24 mouse cellular contexts compared by ENCODE assay signal in the genomic region with DNA sequence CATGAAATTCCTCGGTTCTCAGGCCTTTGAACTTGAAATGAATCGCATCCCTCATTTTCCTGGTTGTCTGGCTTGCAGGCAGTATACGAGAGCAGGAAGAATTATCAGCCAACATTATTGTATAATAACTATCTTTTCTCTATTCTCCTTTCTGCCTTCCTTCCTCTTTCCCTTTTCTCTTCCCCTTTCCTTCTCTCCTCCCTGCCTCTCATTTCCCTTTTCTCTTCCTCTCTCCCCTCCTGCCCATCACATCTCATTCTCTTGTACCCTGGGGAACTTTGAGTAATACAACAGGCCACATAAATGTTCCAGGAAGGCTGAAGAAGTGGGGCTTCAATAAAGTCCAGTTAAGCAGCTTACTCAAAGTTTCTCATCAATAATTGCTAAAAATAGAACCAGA.
"Had no signal": no experiment of that assay in that cellular context is flagged by ENCODE, and none has a peak within 500 bp of the region (broad histone marks: within the 10 kb centered on the region; RNA-seq: fewer than 3 reads in every experiment).

No protein-coding gene starts in this region.

- ATAC-seq: hindbrain, embryonic 16.5 days; inflammation-experienced regulatory T-cells, adult 6 months; intestine, embryonic 15.5 days; intestine, postnatal 0 days; liver, embryonic 12.5 days had no signal

- H3K27ac ChIP-seq: heart, adult 2 months; heart, embryonic 13.5 days; heart, embryonic 15.5 days; hindbrain, embryonic 12.5 days; hindbrain, embryonic 14.5 days; intestine, embryonic 15.5 days; layer of hippocampus, adult 2 months; limb, embryonic 13.5 days; limb, embryonic 15.5 days; liver, embryonic 12.5 days; liver, embryonic 14.5 days had no signal

- H3K36me3 ChIP-seq: heart, embryonic 13.5 days; heart, embryonic 15.5 days; hindbrain, embryonic 12.5 days; intestine, embryonic 15.5 days; limb, embryonic 13.5 days; limb, embryonic 15.5 days; liver, embryonic 12.5 days had no signal

- H3K4me1 ChIP-seq: heart, embryonic 13.5 days; heart, embryonic 15.5 days; hindbrain, embryonic 12.5 days; intestine, embryonic 15.5 days; limb, embryonic 13.5 days; limb, embryonic 15.5 days; liver, embryonic 12.5 days had no signal

- H3K27me3 ChIP-seq: heart, embryonic 13.5 days; heart, embryonic 15.5 days; hindbrain, embryonic 12.5 days; intestine, embryonic 15.5 days; limb, embryonic 13.5 days; limb, embryonic 15.5 days; liver, embryonic 12.5 days had no signal

- DNase-seq: gastrocnemius, postnatal 25 days; heart, adult 11 months; heart, adult 2 months; heart, postnatal 14 days; heart, postnatal 36 days; kidney, adult 18-20 months; kidney, adult 8-10 months; kidney, postnatal 10 days; kidney, postnatal 25 days; kidney, postnatal 4 days; left cerebral cortex, postnatal 4 days had no signal

- H3K4me3 ChIP-seq: heart, adult 2 months; heart, embryonic 13.5 days; heart, embryonic 15.5 days; hindbrain, embryonic 12.5 days; intestine, embryonic 15.5 days; layer of hippocampus, adult 2 months; limb, embryonic 13.5 days; limb, embryonic 15.5 days; liver, embryonic 12.5 days had no signal

- H3K9me3 ChIP-seq: heart, embryonic 13.5 days; heart, embryonic 15.5 days; hindbrain, embryonic 12.5 days; intestine, embryonic 15.5 days; limb, embryonic 13.5 days; limb, embryonic 15.5 days; liver, embryonic 12.5 days had no signal
